Mouse (Mus musculus): ENCODE measurements around the gene Cmc4.
A peak's percentile ranks its signal among the peaks of the same experiment; 100 is the strongest.

The Cmc4 gene

GRCm38 (mm10) chrX:75415936-75416785, at the start of gene Cmc4, which contains the start of the genes Mtcp1 and Brcc3:
TSS of gene Cmc4 (minus strand) at chrX:75416584.
TSS of gene Mtcp1 (minus strand) at chrX:75416588.
TSS of gene Brcc3 (plus strand) at chrX:75416628.
- peak; percentile 78 for DNase-seq

GRCm38 (mm10) chrX:75454597-75454996, 38.2 kb upstream of the Cmc4 start:
- no peak for DNase-seq

- DNase-seq = no peak
Measured at GRCm38 (mm10) chrX:75409711-75410110, 6.7 kb downstream of the Cmc4 start.

GRCm38 (mm10) chrX:75403350-75403749, 13.0 kb downstream of the Cmc4 start:
- DNase-seq = no peak

- no peak for DNase-seq
Measured at GRCm38 (mm10) chrX:75402668-75403067, 13.7 kb downstream of the Cmc4 start.

GRCm38 (mm10) chrX:75399471-75399870, 16.9 kb downstream of the Cmc4 start:
- DNase-seq = no peak

- peak; percentile 48 for DNase-seq
Measured at GRCm38 (mm10) chrX:75382195-75382771, 34.1 kb downstream of the Cmc4 start, which contains the start of the genes Fundc2 and F8. TSS of gene Fundc2 (plus strand) at chrX:75382399. TSS of gene F8 (minus strand) at chrX:75382615.

GRCm38 (mm10) chrX:75381699-75382098, 34.7 kb downstream of the Cmc4 start:
- no peak for DNase-seq

GRCm38 (mm10) chrX:75381176-75381575, 35.2 kb downstream of the Cmc4 start:
- DNase-seq = no peak

- DNase-seq = no peak
Measured at GRCm38 (mm10) chrX:75376815-75377214, 39.6 kb downstream of the Cmc4 start.

GRCm38 (mm10) chrX:75372666-75373425, 43.5 kb downstream of the Cmc4 start:
- no peak for DNase-seq

GRCm38 (mm10) chrX:75370197-75370596, 46.2 kb downstream of the Cmc4 start:
- no peak for DNase-seq
